Mouse (Mus musculus) limb, embryonic 15.5 days (tissue): Measurements from ENCODE around the gene Mgat4d. TPM values are rescaled to one million over a fixed set of nuclear protein-coding genes. Genes with fewer than 3 reads are reported as not detected.
"Not testable (repeated sequence)": the region's sequence is repeated elsewhere in the genome, so short reads cannot be mapped to it uniquely, and the experiment has no call there.

Experiments
- ATAC-seq: fragments of 200-750 bp; cut with Nextera tagmentation; 2 replicates; pipeline ENCODE4 v1.8.0; 2017; ENCODE audit warnings: low read depth, moderate TSS enrichment; ENCODE audit not compliant: insufficient number of reproducible peaks, low FRiP score, low TSS enrichment
- H3K27ac ChIP-seq: fragments of 300-500 bp; sonication (generic); 2 replicates; pipeline ENCODE4 v1.5.1; 2015; ENCODE audit warnings: moderate library complexity, mild to moderate bottlenecking, inconsistent platforms
- H3K27me3 ChIP-seq: fragments of 300-500 bp; sonication (generic); 2 replicates; pipeline ENCODE4 v1.6.1; 2015; ENCODE audit warnings: inconsistent platforms
- H3K36me3 ChIP-seq: fragments of 300-500 bp; sonication (generic); 2 replicates; pipeline ENCODE4 v1.6.1; 2015; ENCODE audit warnings: inconsistent platforms
- H3K4me1 ChIP-seq: fragments of 300-500 bp; sonication (generic); 2 replicates; pipeline ENCODE4 v1.6.1; 2015; ENCODE audit warnings: inconsistent platforms
- H3K4me2 ChIP-seq: fragments of 300-500 bp; sonication (generic); 2 replicates; pipeline ENCODE4 v1.6.1; 2015; ENCODE audit warnings: mild to moderate bottlenecking, inconsistent platforms
- H3K4me3 ChIP-seq: fragments of 300-500 bp; sonication (generic); 2 replicates; pipeline ENCODE4 v1.5.1; 2015; ENCODE audit warnings: mild to moderate bottlenecking, inconsistent platforms
- H3K9ac ChIP-seq: fragments of 300-500 bp; sonication (generic); 2 replicates; pipeline ENCODE4 v1.6.1; 2015; ENCODE audit warnings: inconsistent platforms
- H3K9me3 ChIP-seq: fragments of 300-500 bp; sonication (generic); 2 replicates; pipeline ENCODE4 v1.6.1; 2016; ENCODE audit warnings: inconsistent platforms
- WGBS: fragments of 180-500 bp; shearing (Covaris S2); methylation state at CpG from one replicate; pipeline ENCODE4 v1.1.7; 2015; 5-methylcytosine and 5-hydroxymethylcytosine counted together
- polyA plus RNA-seq: library from polyadenylated mRNA; unstranded; fragments of >200 nt; fragmentation: Nextera tagmentation; extraction: Ambion mirVana; gene quantifications from 2 replicates; pipeline ENCODE4 v1.2.1, GENCODE M21; 2015

The Mgat4d gene
- polyA plus RNA-seq, result not detected in 2 replicates

- ATAC-seq, result no peak
- H3K9ac ChIP-seq, result no peak within 1 kb of the TSS
- H3K9me3 ChIP-seq, result no peaks in the 10 kb centered on the region
- H3K4me2 ChIP-seq, result no peak within 1 kb of the TSS
- no peaks in the 10 kb centered on the region for H3K4me1 ChIP-seq
- no peaks in the 10 kb centered on the region for H3K36me3 ChIP-seq
- H3K27ac ChIP-seq, result no peak within 1 kb of the TSS
- 74% methylated on average over 18 of the region's 18 CpGs for WGBS
- no peaks in the 10 kb centered on the region for H3K27me3 ChIP-seq
- H3K4me3 ChIP-seq, result no peak within 1 kb of the TSS
These were observed at the start of gene Mgat4d for GRCm38 (mm10) chr8:83348263-83348662. TSS of gene Mgat4d (plus strand) at chr8:83348471.

GRCm38 (mm10) chr8:83300135-83300534, 48.1 kb upstream of the Mgat4d start:
- Histone ChIP-seq H3K36me3 (no peaks in the 10 kb centered on the region), H3K9me3 (no peaks in the 10 kb centered on the region), H3K27me3 (no peaks in the 10 kb centered on the region), H3K4me3 (no peak overlapping the region), H3K4me2 (no peak overlapping the region), H3K9ac (no peak overlapping the region), H3K27ac (no peak overlapping the region), H3K4me1 (no peaks in the 10 kb centered on the region)
- no peak for ATAC-seq
- 54% methylated on average over 1 of the region's 1 CpGs for WGBS

GRCm38 (mm10) chr8:83304946-83305345, 43.3 kb upstream of the Mgat4d start:
- ATAC-seq, result no peak
- no peaks in the 10 kb centered on the region for H3K36me3 ChIP-seq
- H3K27ac ChIP-seq, result no peak overlapping the region
- no peak overlapping the region for H3K4me3 ChIP-seq
- H3K4me2 ChIP-seq, result no peak overlapping the region
- H3K4me1 ChIP-seq, result no peaks in the 10 kb centered on the region
- 77% methylated on average over 1 of the region's 1 CpGs for WGBS
- H3K9me3 ChIP-seq, result no peaks in the 10 kb centered on the region
- H3K9ac ChIP-seq, result no peak overlapping the region
- no peaks in the 10 kb centered on the region for H3K27me3 ChIP-seq

GRCm38 (mm10) chr8:83309836-83310235, 38.4 kb upstream of the Mgat4d start:
- ATAC-seq, result no peak
- no peaks in the 10 kb centered on the region for H3K27me3 ChIP-seq
- H3K27ac ChIP-seq, result no peak overlapping the region
- peaks cover 3% of the 10 kb centered on the region; the same call in 1 of the 2 replicates for H3K36me3 ChIP-seq
- H3K9me3 ChIP-seq, result no peaks in the 10 kb centered on the region
- H3K4me2 ChIP-seq, result no peak overlapping the region
- H3K4me3 ChIP-seq, result no peak overlapping the region
- H3K9ac ChIP-seq, result no peak overlapping the region
- 76% methylated on average over 6 of the region's 6 CpGs for WGBS
- H3K4me1 ChIP-seq, result no peaks in the 10 kb centered on the region

DNA sequence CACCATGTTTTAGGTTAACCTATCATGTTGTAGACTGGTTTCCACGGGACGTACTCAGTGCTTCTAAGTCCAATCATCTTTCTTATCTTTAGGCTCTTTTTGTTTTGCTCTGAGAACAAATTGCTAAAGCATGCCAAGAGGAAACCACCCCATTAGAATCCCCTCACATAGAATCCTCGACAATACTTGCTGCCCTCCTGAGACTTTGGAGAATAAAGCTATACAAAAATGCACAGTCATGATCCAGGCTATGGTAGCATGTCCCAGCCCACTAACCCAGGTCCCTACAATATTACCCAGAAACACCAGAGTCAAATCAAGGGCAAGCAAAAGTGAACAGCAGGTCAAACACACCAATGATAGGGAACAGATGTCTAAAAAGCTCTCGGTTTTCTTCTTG, 33.2 kb upstream of the Mgat4d start:
- H3K9me3 ChIP-seq, H3K9ac ChIP-seq, H3K27ac ChIP-seq, H3K4me1 ChIP-seq, H3K4me2 ChIP-seq, ATAC-seq, H3K27me3 ChIP-seq, H3K4me3 ChIP-seq: not testable (repeated sequence)
- 70% methylated on average over 4 of the region's 4 CpGs for WGBS
- H3K36me3 ChIP-seq, result peaks cover 24% of the 10 kb centered on the region

DNA sequence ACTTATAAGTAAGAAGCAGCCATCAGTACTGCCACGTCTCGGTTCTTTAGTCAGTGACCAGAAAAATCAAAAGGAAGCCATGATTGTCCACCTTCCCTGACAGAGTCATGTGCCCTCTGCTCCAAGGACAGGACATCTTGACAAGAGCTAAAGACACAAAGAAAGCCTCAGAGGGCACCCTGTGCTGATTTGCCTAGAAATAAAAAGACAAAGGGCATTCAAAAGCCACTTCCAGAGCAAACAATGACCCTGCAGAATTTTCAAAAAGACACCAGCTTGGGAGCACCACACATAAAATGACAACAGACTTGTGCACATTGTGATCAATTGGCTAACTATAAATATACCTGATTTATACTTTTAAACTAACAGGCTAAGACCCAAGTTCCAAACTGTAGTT, 32.6 kb upstream of the Mgat4d start:
- Histone ChIP-seq H3K9me3 (no peaks in the 10 kb centered on the region), H3K36me3 (peaks cover 28% of the 10 kb centered on the region), H3K27ac (no peak overlapping the region), H3K27me3 (no peaks in the 10 kb centered on the region), H3K4me2 (no peak overlapping the region), H3K4me3 (no peak overlapping the region), H3K9ac (no peak overlapping the region), H3K4me1 (no peaks in the 10 kb centered on the region)
- 84% methylated on average over 2 of the region's 2 CpGs for WGBS
- no peak for ATAC-seq

GRCm38 (mm10) chr8:83320543-83320942, 27.7 kb upstream of the Mgat4d start:
- Histone ChIP-seq H3K27me3 (no peaks in the 10 kb centered on the region), H3K4me1 (no peaks in the 10 kb centered on the region), H3K9ac (no peak overlapping the region), H3K4me2 (no peak overlapping the region), H3K27ac (peak overlapping the region; percentile 24), H3K4me3 (no peak overlapping the region), H3K9me3 (no peaks in the 10 kb centered on the region), H3K36me3 (peaks cover 42% of the 10 kb centered on the region)
- 46% methylated on average over 3 of the region's 3 CpGs for WGBS
- 0 out of 2 replicates have a peak, but pooled peaks have one; percentile 35 for ATAC-seq

GRCm38 (mm10) chr8:83322374-83322773, 25.9 kb upstream of the Mgat4d start:
- no peak for ATAC-seq
- peaks cover 40% of the 10 kb centered on the region for H3K36me3 ChIP-seq
- H3K9me3 ChIP-seq, result no peaks in the 10 kb centered on the region
- no peaks in the 10 kb centered on the region for H3K4me1 ChIP-seq
- no peak overlapping the region for H3K27ac ChIP-seq
- H3K9ac ChIP-seq, result no peak overlapping the region
- H3K27me3 ChIP-seq, result no peaks in the 10 kb centered on the region
- H3K4me3 ChIP-seq, result no peak overlapping the region
- no peak overlapping the region for H3K4me2 ChIP-seq
- 86% methylated on average over 6 of the region's 6 CpGs for WGBS

DNA sequence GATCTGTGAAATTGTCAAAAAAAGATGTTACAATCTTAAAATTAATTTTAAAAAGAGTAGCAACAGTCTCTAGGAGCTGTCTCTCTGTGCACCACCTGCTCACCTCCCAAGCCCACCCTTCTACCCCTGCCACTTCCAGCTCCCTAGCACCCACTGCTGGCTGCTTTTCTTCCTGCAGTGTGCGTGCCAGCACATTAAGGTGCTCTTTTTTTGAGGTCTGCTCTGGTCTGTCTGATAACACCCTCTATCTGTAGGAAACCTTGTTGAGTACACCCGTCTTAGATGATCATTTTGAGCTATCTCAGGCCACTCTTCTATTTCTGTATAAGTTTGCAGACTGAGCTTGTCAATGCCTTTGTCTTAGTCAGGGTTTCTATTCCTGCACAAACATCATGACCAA, 25.2 kb upstream of the Mgat4d start:
- no peaks in the 10 kb centered on the region for H3K27me3 ChIP-seq
- peaks cover 38% of the 10 kb centered on the region for H3K36me3 ChIP-seq
- no peak for ATAC-seq
- no peaks in the 10 kb centered on the region for H3K9me3 ChIP-seq
- H3K9ac ChIP-seq, result no peak overlapping the region
- WGBS, result 81% methylated on average over 2 of the region's 2 CpGs
- H3K27ac ChIP-seq, result no peak overlapping the region
- no peak overlapping the region for H3K4me3 ChIP-seq
- H3K4me2 ChIP-seq, result no peak overlapping the region
- no peaks in the 10 kb centered on the region for H3K4me1 ChIP-seq

DNA sequence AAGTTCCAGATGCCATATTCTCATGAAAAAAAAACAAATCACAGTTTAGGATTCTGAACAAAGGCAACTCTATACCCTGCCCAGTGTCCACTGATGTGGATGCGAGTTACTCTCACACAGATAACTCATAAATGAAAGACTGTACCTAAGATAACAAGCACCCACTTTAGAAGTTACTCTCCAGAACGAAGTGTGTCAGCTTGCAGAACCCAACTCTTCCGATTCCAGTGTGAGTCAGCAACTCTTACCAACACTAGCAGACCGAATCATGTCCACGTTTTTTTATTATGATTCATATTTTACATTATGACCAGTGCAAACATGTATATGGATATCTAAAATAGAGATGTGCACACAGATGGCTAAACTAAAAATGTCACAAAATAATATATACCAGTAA, 20.4 kb upstream of the Mgat4d start:
- no peak overlapping the region for H3K27ac ChIP-seq
- no peak for ATAC-seq
- WGBS, result 78% methylated on average over 5 of the region's 5 CpGs

DNA sequence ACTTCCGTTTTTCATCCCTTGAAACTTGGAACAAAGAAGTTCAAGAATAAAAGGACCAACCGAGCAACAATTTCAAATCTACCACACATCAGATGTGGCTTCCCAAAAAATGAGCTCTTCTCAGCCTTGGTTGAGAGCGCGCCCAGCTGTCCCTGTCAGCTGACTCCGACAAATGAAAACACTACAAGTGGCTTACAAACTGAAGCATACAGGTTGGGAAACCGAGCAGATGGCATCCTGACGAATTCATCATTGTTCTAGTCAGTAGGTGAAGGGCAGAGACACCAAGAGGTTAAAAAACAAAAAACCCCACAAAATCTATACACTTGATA, 16.7 kb upstream of the Mgat4d start:
- WGBS, result 9% methylated on average over 7 of the region's 7 CpGs
- Histone ChIP-seq H3K27me3 (peaks cover 11% of the 10 kb centered on the region; the same call in 1 of the 2 replicates), H3K4me2 (peak overlapping the region; percentile 74), H3K4me1 (no peaks in the 10 kb centered on the region; the same call in 1 of the 2 replicates), H3K36me3 (peaks cover 6% of the 10 kb centered on the region; the same call in 1 of the 2 replicates), H3K4me3 (peak overlapping the region; percentile 90), H3K27ac (no peak overlapping the region), H3K9me3 (no peaks in the 10 kb centered on the region), H3K9ac (peak overlapping the region; percentile 69; the same call in 1 of the 2 replicates)
- ATAC-seq, result no peak

More for the DNA sequence above, 20.4 kb upstream of the Mgat4d start:
- Histone ChIP-seq H3K9ac (no peak overlapping the region), H3K4me1 (no peaks in the 10 kb centered on the region; the same call in 1 of the 2 replicates), H3K36me3 (peaks cover 6% of the 10 kb centered on the region; the same call in 1 of the 2 replicates), H3K27me3 (no peaks in the 10 kb centered on the region), H3K9me3 (no peaks in the 10 kb centered on the region), H3K4me2 (no peak overlapping the region), H3K4me3 (no peak overlapping the region)

DNA sequence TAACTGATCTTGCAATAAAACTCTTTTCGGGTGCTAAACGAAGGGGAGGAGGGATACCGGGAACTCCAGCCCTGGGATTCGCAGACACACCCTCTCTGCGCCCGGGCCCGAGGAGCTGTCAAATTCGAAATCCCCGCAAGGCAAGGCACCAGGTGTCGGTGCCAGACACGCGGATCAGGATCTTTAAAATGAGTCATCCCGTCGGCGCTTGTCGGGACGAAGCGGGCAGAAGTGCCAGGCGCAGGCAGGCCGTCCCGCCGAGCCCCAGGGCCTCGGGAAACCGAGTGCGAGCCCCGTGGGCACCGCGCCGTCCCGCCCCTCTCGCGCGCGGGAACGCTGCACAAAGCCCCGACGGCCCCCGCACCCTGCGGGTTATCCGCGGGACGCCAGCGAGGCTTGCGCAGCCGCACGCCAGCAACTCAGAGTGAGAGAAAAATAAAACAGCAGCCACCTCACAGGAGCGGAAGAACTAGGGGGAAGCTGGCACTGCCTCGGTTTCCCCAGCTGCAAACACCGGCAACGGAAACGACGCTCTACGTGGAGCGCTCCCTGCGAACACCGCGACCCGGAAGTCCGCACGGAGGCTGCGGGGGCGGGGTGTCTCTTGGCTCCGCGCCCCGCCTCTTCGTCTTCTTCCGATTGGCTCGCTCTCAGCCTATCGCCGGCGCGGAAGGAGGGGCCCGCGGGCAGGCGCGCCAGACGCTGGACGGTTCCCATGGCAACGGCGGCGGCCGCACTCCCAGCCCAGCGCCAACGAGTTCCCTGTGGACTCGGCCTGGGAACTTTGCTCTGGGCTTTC, 16.2 kb upstream of the Mgat4d start, which contains the start of gene Elmod2:
Gene Elmod2, minus strand, starts transcription at position 588 of the 799 bp plus-strand sequence.
- Histone ChIP-seq H3K4me1 (no peaks in the 10 kb centered on the region; the same call in 1 of the 2 replicates), H3K9me3 (no peaks in the 10 kb centered on the region), H3K36me3 (peaks cover 5% of the 10 kb centered on the region; the same call in 1 of the 2 replicates), H3K9ac (peak within 1 kb of the TSS; percentile 69), H3K4me2 (peak within 1 kb of the TSS; percentile 74), H3K27ac (peak within 1 kb of the TSS; percentile 78), H3K27me3 (peaks cover 11% of the 10 kb centered on the region; the same call in 1 of the 2 replicates), H3K4me3 (peak within 1 kb of the TSS; percentile 90)
- ATAC-seq, result peak; percentile 96
- under 1% methylated on average over 84 of the region's 85 CpGs for WGBS
